11 mouse cellular contexts compared by ENCODE assay signal in genomic region chr5:136038258-136039214, GRCm38 (mm10). TPM values are rescaled to one million over a fixed set of nuclear protein-coding genes. Genes with fewer than 3 reads are reported as not detected.
DNase-seq lines count a peak whose midpoint lies in the region; ATAC-seq and TF ChIP-seq lines count a peak whose summit lies in the region.
"Had no signal": no experiment of that assay in that cellular context is flagged by ENCODE, and none has a peak within 500 bp of the region (broad histone marks: within the 10 kb centered on the region; RNA-seq: fewer than 3 reads in every experiment).

Gene Upk3b, plus strand, starts transcription at chr5:136038496.

- 64% methylated on average over 17 of the region's 17 CpGs for WGBS in lung, adult 2 months
- 50% methylated on average over 17 of the region's 17 CpGs for WGBS in heart, embryonic 12.5 days
- WGBS in lung, postnatal 0 days: 54% methylated on average over 17 of the region's 17 CpGs
- WGBS in midbrain, embryonic 11.5 days: 84% methylated on average over 17 of the region's 17 CpGs

- no peak for TF ChIP-seq POLR2A in lung, adult 2 months (IDR thresholded peaks at IDR 0.05; ENCODE audit: borderline replicate concordance, extremely low read depth, low read depth, low read length)

- no peaks in the 10 kb centered on the region for H3K4me1 ChIP-seq in lung, adult 2 months (ENCODE audit: control insufficient read depth, insufficient read depth, low read length)
- peaks cover 15% of the 10 kb centered on the region for H3K4me1 ChIP-seq in heart, embryonic 12.5 days (replicated peaks)
- H3K4me1 ChIP-seq in lung, postnatal 0 days (ENCODE audit: insufficient read depth, low read depth, low read length): no peaks in the 10 kb centered on the region
- no peaks in the 10 kb centered on the region for H3K4me1 ChIP-seq in midbrain, embryonic 11.5 days (ENCODE audit: control insufficient read depth, insufficient read depth, low read length)

- H3K9me3 ChIP-seq in heart, embryonic 12.5 days (replicated peaks): 0 out of 2 replicates have a peak, but pooled peaks cover 5% of the 10 kb centered on the region
- no peaks in the 10 kb centered on the region for H3K9me3 ChIP-seq in lung, postnatal 0 days (ENCODE audit: low read length)
- no peaks in the 10 kb centered on the region for H3K9me3 ChIP-seq in midbrain, embryonic 11.5 days (ENCODE audit: control insufficient read depth, low read length)
- H3K9me3 ChIP-seq: hindbrain, embryonic 12.5 days had no signal

- H3K27me3 ChIP-seq in heart, embryonic 12.5 days (replicated peaks): no peaks in the 10 kb centered on the region
- no peaks in the 10 kb centered on the region for H3K27me3 ChIP-seq in lung, postnatal 0 days (replicated peaks; ENCODE audit: insufficient read depth, low read length)
- no peaks in the 10 kb centered on the region for H3K27me3 ChIP-seq in midbrain, embryonic 11.5 days (ENCODE audit: control insufficient read depth, insufficient read depth, low read length)
- H3K27me3 ChIP-seq: hindbrain, embryonic 12.5 days had no signal

- no peak within 1 kb of the TSS for H3K4me2 ChIP-seq in heart, embryonic 12.5 days
- no peak within 1 kb of the TSS for H3K4me2 ChIP-seq in lung, postnatal 0 days (replicated peaks; ENCODE audit: low read depth, low read length)
- H3K4me2 ChIP-seq in midbrain, embryonic 11.5 days: no peak within 1 kb of the TSS
- H3K4me2 ChIP-seq: hindbrain, embryonic 12.5 days had no signal

- no peak for TF ChIP-seq EP300 in lung, postnatal 0 days (IDR thresholded peaks at IDR 0.05)

- TF ChIP-seq CTCF in lung, adult 2 months (IDR thresholded peaks at IDR 0.05; ENCODE audit: insufficient read depth, low read length): no peak
- no peak for TF ChIP-seq CTCF in lung, postnatal 0 days (IDR thresholded peaks at IDR 0.05)

- ATAC-seq in heart, embryonic 12.5 days (ENCODE audit: insufficient number of reproducible peaks, low FRiP score): peak; percentile 47
- ATAC-seq in lung, postnatal 0 days: peak; percentile 46
- ATAC-seq in midbrain, embryonic 11.5 days (ENCODE audit: low FRiP score): no peak

- DNase-seq in lung, adult 2 months: no peak
- no peak for DNase-seq in lung, postnatal 25 days (ENCODE audit: low spot score)
- DNase-seq in heart, postnatal 14 days: no peak
- DNase-seq in lung, postnatal 0 days (ENCODE audit: low spot score): no peak
- no peak for DNase-seq in ovary, postnatal 36 days (ENCODE audit: low spot score)
- DNase-seq in frontal cortex, adult 2 months (ENCODE audit: extremely low spot score in 1 of 2, low spot score in 1 of 2): no peak
- no peak for DNase-seq in midbrain, embryonic 11.5 days (ENCODE audit: low spot score, missing footprints)
- DNase-seq: cerebellum, postnatal 25 days; kidney, postnatal 14 days had no signal

- no peak within 1 kb of the TSS for H3K4me3 ChIP-seq in lung, adult 2 months (replicated peaks; ENCODE audit: extremely low read depth, low read depth, low read length)
- H3K4me3 ChIP-seq in heart, embryonic 12.5 days: peak within 1 kb of the TSS; percentile 3; the same call in 1 of the 2 replicates
- H3K4me3 ChIP-seq in lung, postnatal 0 days (ENCODE audit: low read depth, low read length): no peak within 1 kb of the TSS
- no peak within 1 kb of the TSS for H3K4me3 ChIP-seq in midbrain, embryonic 11.5 days (ENCODE audit: low read depth, low read length)
- H3K4me3 ChIP-seq: hindbrain, embryonic 12.5 days had no signal

- H3K36me3 ChIP-seq in heart, embryonic 12.5 days: no peaks in the 10 kb centered on the region
- H3K36me3 ChIP-seq in lung, postnatal 0 days (ENCODE audit: insufficient read depth, low read length): no peaks in the 10 kb centered on the region
- H3K36me3 ChIP-seq in midbrain, embryonic 11.5 days (ENCODE audit: control insufficient read depth, insufficient read depth, low read length): no peaks in the 10 kb centered on the region
- H3K36me3 ChIP-seq: hindbrain, embryonic 12.5 days had no signal

- H3K9ac ChIP-seq in heart, embryonic 12.5 days: no peak within 1 kb of the TSS
- no peak within 1 kb of the TSS for H3K9ac ChIP-seq in lung, postnatal 0 days (replicated peaks; ENCODE audit: low read depth)
- no peak within 1 kb of the TSS for H3K9ac ChIP-seq in midbrain, embryonic 11.5 days (ENCODE audit: low read length)
- H3K9ac ChIP-seq: hindbrain, embryonic 12.5 days had no signal

- 0 out of 2 replicates have a peak within 1 kb of the TSS, but pooled peaks have one; percentile 10 for H3K27ac ChIP-seq in heart, embryonic 12.5 days (ENCODE audit: poor library complexity, severe bottlenecking)
- H3K27ac ChIP-seq in lung, postnatal 0 days (ENCODE audit: low read length): no peak within 1 kb of the TSS
- H3K27ac ChIP-seq in midbrain, embryonic 11.5 days (ENCODE audit: low read depth, low read length): no peak within 1 kb of the TSS
- H3K27ac ChIP-seq: hindbrain, embryonic 12.5 days had no signal

- intact Hi-C loops in heart, postnatal 14 days (cut with DNase I): no loop called here

RNA-seq across cellular contexts. Expression of gene Upk3b, which starts in this region (rescaled TPM):
- polyA plus RNA-seq in lung, adult 2 months (2012; rRNA removed): 62.7 and 76.3 TPM in 2 replicates
- polyA plus RNA-seq in heart, embryonic 12.5 days (2016; fragmentation: Nextera tagmentation; extraction: Ambion mirVana): 60.2 and 60.5 TPM in 2 replicates
- 10 to 100 TPM; 24.8 to 26.5 TPM for total RNA-seq in heart, postnatal 14 days (2021)
- 35.7 and 38.8 TPM in 2 replicates for polyA plus RNA-seq in lung, postnatal 0 days (2015; fragmentation: Nextera tagmentation; extraction: Ambion mirVana)
- not detected in 2 replicates for polyA plus RNA-seq in frontal cortex, adult 2 months (2012; rRNA removed)
- not detected in 2 replicates for polyA plus RNA-seq in midbrain, embryonic 11.5 days (2014; fragmentation: Nextera tagmentation; extraction: Ambion mirVana)

Comparison
In these comparisons a context has a peak if more than half of its experiments do, and no peak if none do; other contexts are left out.
1. RNA of gene Upk3b (polyA plus RNA-seq): 62.7 to 76.3 TPM in lung, adult 2 months, 60.2 to 60.5 TPM in heart, embryonic 12.5 days and 35.7 to 38.8 TPM in lung, postnatal 0 days; not detected in midbrain, embryonic 11.5 days and not detected in frontal cortex, adult 2 months; every median in the first group is over 10 times any median in the second.